Mouse (Mus musculus) CD4-positive helper T cell, adult 2 months (primary cell): ENCODE measurements at regions not wholly inside any gene's neighbourhood (a gene's known extent, or its start where the extent isn't known, plus 50 kb on each side); places are given as distances from the start of the nearest gene placed in this dataset.

ENCODE experiments used
- DNase-seq: peaks from one replicate; pipeline ENCODE4 v3.0.0-alpha.2; 2012; ENCODE audit warnings: low read depth, missing footprints, low spot score

DNA sequence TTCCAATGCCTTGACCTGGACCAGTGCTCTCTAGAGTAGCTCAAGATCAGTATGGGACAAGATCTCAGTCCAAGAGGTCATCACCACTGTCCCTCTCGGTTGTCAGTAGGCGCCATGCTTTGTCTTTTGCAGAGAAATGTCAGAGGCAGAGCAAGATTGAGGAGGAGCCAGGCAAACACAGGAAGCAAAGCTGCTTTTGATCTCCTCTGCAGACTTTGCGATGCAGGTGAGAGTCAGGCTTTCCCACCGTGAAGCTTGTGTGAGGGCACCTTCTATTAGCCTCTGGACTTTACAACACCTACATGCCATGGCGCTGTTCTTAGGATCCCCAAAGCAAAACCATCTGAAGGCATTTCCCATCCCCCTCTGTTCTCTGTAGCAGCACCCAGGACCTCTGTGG is 68.0 kb upstream of the Ppm1b start:
- DNase-seq = peak; percentile 36

DNA sequence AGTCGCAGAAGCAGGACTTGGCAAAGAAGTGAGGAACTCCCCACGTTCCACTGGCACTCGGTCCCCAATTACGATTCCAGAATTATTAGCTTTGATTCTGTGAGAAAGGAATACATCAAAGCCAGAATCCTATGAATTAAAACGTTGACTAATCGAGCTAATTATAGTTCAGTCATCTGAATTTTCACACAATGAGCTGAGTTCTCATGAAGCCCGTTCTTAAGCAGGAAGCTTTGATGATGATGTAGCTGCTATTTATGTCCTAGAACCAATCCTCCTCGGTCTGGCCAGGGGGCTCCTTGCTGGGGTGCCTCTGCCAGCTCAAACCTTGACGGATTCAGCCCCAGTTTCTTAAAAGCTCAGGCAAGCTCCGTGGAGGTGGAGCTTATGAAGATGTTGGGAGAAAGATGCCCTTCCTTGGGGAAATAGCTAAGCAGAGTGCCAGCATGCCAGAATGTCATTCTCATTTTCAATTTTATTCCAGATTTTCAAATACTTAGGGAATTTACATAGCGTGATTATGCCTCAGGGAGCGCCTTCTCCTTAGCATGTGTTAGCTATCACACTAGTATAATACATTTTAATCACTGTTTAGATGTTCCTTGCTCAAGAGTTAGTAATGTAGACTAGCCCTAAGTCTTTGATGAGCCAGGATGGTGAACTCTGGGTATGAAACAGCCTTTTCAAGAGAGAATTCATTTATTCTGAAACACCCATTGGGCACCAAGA is 65.5 kb upstream of the Ppm1b start:
- DNase-seq = no peak

- no peak for DNase-seq
Measured at GRCm38 (mm10) chr17:84893273-84894033, 63.1 kb upstream of the Ppm1b start.

DNA sequence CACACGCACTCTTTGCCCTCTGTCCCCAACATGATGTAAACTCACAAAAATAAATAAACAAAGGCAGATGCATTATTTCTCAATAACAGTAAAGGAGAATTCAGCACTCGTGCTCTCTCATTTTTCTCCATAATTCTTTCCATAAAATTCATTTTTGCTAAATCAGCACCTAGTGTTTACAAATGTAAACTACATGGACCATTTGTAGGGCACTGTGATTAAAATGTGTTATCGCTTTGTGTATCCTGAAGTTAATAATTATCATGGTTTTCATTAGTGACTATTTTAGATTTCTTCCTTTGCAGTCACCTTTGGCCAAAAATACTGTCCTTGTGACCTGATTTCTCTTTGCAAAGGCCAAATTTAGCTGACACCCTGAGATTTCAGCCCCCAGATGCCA is 61.0 kb upstream of the Ppm1b start:
- DNase-seq = no peak

DNA sequence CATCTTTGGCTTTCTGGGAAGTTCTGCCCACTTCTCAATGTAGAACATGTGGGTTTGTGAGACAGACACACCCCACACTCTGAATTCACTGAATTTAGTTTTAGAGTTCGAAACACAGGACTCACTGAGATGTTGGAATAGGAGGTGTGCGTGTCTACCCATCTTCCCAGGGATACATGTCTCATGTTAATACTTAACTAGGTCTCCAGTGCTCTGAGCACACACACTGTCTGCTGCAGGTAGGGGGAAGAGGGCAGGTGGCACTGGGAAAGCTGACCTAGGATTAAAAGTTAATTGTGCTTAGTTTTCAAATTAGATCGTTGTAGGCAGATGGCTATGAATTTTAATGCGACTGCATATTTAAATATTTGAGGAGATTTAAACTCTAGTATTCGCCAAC is 60.0 kb upstream of the Ppm1b start:
- DNase-seq = no peak

DNA sequence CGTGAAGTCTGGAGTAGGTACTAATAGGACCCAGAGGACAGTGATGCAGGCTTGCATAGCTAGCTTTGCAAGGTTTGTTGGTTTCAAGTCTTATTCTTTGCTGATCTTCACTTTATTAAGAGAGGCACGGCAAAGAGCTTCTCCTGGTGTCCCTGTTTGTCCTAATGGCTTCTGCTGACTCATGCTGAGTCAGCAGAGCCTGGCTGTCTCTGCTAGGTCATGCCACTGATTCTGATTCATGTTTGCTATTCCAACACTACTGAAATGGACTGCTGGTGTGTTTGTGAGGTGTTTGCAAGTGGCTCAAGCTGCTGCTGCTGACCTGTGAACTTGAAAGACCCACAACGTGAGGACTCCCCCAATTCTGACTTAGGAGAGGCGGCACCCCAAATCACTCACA is 58.1 kb upstream of the Ppm1b start:
- no peak for DNase-seq

DNA sequence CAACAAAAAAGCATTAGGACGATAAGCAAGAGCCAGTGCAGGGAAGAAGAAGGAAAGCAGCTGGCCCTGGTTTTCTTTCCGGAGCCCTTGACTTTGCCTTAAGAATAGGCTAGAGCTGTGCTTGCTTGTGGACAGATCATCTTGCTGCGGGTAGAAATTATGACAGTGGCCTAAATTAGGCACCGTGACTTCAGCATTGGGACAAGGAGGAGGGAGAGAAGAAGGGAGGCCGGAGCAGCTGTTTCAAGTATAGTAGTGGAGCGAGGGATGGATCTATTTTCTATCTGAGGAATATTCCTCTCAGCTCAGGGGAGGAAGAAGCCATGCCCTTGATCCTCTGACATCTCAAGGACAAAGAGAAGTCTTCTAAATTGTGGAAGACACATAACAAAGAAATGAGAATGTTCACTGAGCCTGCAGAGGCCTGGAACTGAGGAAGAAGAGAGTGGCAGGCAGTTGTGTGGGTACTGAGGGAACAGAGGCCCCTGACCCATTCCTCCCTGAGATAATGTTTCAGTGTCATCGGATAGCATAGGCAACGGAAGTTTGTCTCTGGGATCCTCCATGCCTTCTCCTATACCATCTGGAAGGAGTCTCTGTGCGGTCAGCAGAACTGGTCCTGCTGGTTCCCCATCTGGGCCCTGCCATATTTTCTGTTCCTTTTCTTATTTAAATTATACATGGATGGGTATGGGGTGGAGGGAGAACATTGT is 52.8 kb upstream of the Ppm1b start:
- DNase-seq = no peak
